ENCODE assay signal across 9 mouse cellular contexts in genomic region chr12:86947681-86948401, GRCm38 (mm10). TPM values are rescaled to one million over a fixed set of nuclear protein-coding genes. Genes with fewer than 3 reads are reported as not detected.
DNase-seq lines count a peak whose midpoint lies in the region; ATAC-seq and TF ChIP-seq lines count a peak whose summit lies in the region.
"Had no signal": no experiment of that assay in that cellular context is flagged by ENCODE, and none has a peak within 500 bp of the region (broad histone marks: within the 10 kb centered on the region; RNA-seq: fewer than 3 reads in every experiment).

No protein-coding gene starts in this region.

- ATAC-seq in forebrain, embryonic 11.5 days (replicated peaks; ENCODE audit: low FRiP score) = peak; percentile 57
- ATAC-seq in heart, postnatal 0 days (ENCODE audit: insufficient read depth, low read depth) = no peak
- ATAC-seq in liver, postnatal 0 days = peak; percentile 9; the same call in 1 of the 2 replicates
- no peak for ATAC-seq in activated CD4-positive, CD25-positive, alpha-beta regulatory T cell, adult 4 months

- no peak for DNase-seq in MEL (ENCODE audit: low read depth, low spot score)
- peak; percentile 64 for DNase-seq in forebrain, embryonic 11.5 days (ENCODE audit: low spot score)
- DNase-seq in heart, postnatal 0 days (ENCODE audit: low spot score) = no peak
- peak; percentile 80 to 86 for DNase-seq in kidney, postnatal 36 days
- DNase-seq in liver, postnatal 0 days = peak; percentile 58
- DNase-seq in right cerebral cortex, adult 18-20 months = peak; percentile 70

- peak overlapping the region; percentile 62 for H3K27ac ChIP-seq in MEL (ENCODE audit: control insufficient read depth, low read depth, low read length)
- H3K27ac ChIP-seq in bone marrow macrophage, adult 2 months (ENCODE audit: insufficient read depth, low read depth, low read length) = peak overlapping the region; percentile 99
- peak overlapping the region; percentile 51; the same call in 1 of the 2 replicates for H3K27ac ChIP-seq in forebrain, embryonic 11.5 days (ENCODE audit: low read depth, low read length)
- H3K27ac ChIP-seq in heart, postnatal 0 days (ENCODE audit: low read depth) = peak overlapping the region; percentile 100
- peak overlapping the region; percentile 100 for H3K27ac ChIP-seq in liver, postnatal 0 days (ENCODE audit: low read depth)

- peak overlapping the region; percentile 84 for H3K9ac ChIP-seq in MEL (ENCODE audit: control insufficient read depth, low read depth, low read length, poor library complexity, severe bottlenecking)
- peak overlapping the region; percentile 97 for H3K9ac ChIP-seq in forebrain, embryonic 11.5 days (ENCODE audit: low read length)
- H3K9ac ChIP-seq in heart, postnatal 0 days (replicated peaks; ENCODE audit: low read depth, low read length) = peak overlapping the region; percentile 91
- peak overlapping the region; percentile 89 for H3K9ac ChIP-seq in liver, postnatal 0 days (replicated peaks)

- peaks cover 1 to 30% of the 10 kb centered on the region in 2 experiments; a peak in 3 of 4 replicates for H3K36me3 ChIP-seq in MEL (ENCODE audit: control insufficient read depth in 1 of 2, insufficient read depth in 2 of 2, low read length in 2 of 2)
- no peaks in the 10 kb centered on the region for H3K36me3 ChIP-seq in forebrain, embryonic 11.5 days (ENCODE audit: control insufficient read depth, insufficient read depth, low read length)
- H3K36me3 ChIP-seq in heart, postnatal 0 days (replicated peaks; ENCODE audit: control insufficient read depth, insufficient read depth, low read length) = peaks cover 5% of the 10 kb centered on the region
- H3K36me3 ChIP-seq in liver, postnatal 0 days (replicated peaks; ENCODE audit: insufficient read depth, low read length) = 0 out of 2 replicates have a peak, but pooled peaks cover 2% of the 10 kb centered on the region

- TF ChIP-seq POLR2A in MEL (IDR thresholded peaks at IDR 0.05; ENCODE audit: control insufficient read depth in 1 of 2, insufficient read depth in 1 of 2, low read depth in 1 of 2, low read length in 2 of 2, poor library complexity in 1 of 2) = no peak
- no peak for TF ChIP-seq POLR2A in bone marrow macrophage, adult 2 months (IDR thresholded peaks at IDR 0.05; ENCODE audit: borderline replicate concordance, low read depth, low read length)

- TF ChIP-seq CTCF in MEL (IDR thresholded peaks at IDR 0.05 in 2 of 3, conservative IDR thresholded peaks at IDR 0.05 in 1 of 3; ENCODE audit: control insufficient read depth in 1 of 3, insufficient read depth in 1 of 3, low read depth in 2 of 3, low read length in 3 of 3, poor library complexity in 1 of 3, severe bottlenecking in 1 of 3) = no peak
- no peak for TF ChIP-seq CTCF in bone marrow macrophage, adult 2 months (IDR thresholded peaks at IDR 0.05; ENCODE audit: low read depth, low read length)
- no peak for TF ChIP-seq CTCF in heart, postnatal 0 days (IDR thresholded peaks at IDR 0.05; ENCODE audit: low read depth)
- no peak for TF ChIP-seq CTCF in liver, postnatal 0 days (IDR thresholded peaks at IDR 0.05; ENCODE audit: low read depth)

- no peaks in the 10 kb centered on the region; a peak in 1 of 4 replicates for H3K27me3 ChIP-seq in MEL (ENCODE audit: control insufficient read depth in 1 of 2, insufficient read depth in 2 of 2, low read length in 2 of 2)
- H3K27me3 ChIP-seq in forebrain, embryonic 11.5 days (ENCODE audit: control insufficient read depth, insufficient read depth, low read length) = no peaks in the 10 kb centered on the region
- no peaks in the 10 kb centered on the region for H3K27me3 ChIP-seq in heart, postnatal 0 days (ENCODE audit: control insufficient read depth, insufficient read depth, low read length)
- no peaks in the 10 kb centered on the region for H3K27me3 ChIP-seq in liver, postnatal 0 days (ENCODE audit: insufficient read depth, low read length)

- H3K4me2 ChIP-seq in forebrain, embryonic 11.5 days (ENCODE audit: low read depth, low read length, severe bottlenecking) = peak overlapping the region; percentile 90
- H3K4me2 ChIP-seq in heart, postnatal 0 days (ENCODE audit: low read depth, low read length) = peak overlapping the region; percentile 96
- peak overlapping the region; percentile 94 for H3K4me2 ChIP-seq in liver, postnatal 0 days (ENCODE audit: low read depth, low read length)

- no peak for TF ChIP-seq EP300 in MEL (IDR thresholded peaks at IDR 0.05; ENCODE audit: low read depth in 1 of 2, low read length in 2 of 2)
- no peak for TF ChIP-seq EP300 in heart, postnatal 0 days (IDR thresholded peaks at IDR 0.05; ENCODE audit: low read depth)
- TF ChIP-seq EP300 in liver, postnatal 0 days (IDR thresholded peaks at IDR 0.05; ENCODE audit: low read depth) = no peak

- TF ChIP-seq RAD21 in MEL (IDR thresholded peaks at IDR 0.05; ENCODE audit: low read depth, low read length) = no peak

- peaks cover 15 to 20% of the 10 kb centered on the region in 2 experiments for H3K4me1 ChIP-seq in MEL (ENCODE audit: control insufficient read depth in 1 of 2, insufficient read depth in 2 of 2, low read length in 2 of 2)
- peaks cover 20% of the 10 kb centered on the region for H3K4me1 ChIP-seq in bone marrow macrophage, adult 2 months (ENCODE audit: control insufficient read depth, insufficient read depth, low read length)
- peaks cover 16% of the 10 kb centered on the region for H3K4me1 ChIP-seq in forebrain, embryonic 11.5 days (replicated peaks; ENCODE audit: control insufficient read depth, insufficient read depth, low read length)
- H3K4me1 ChIP-seq in heart, postnatal 0 days (ENCODE audit: control insufficient read depth, insufficient read depth) = peaks cover 29% of the 10 kb centered on the region
- peaks cover 20% of the 10 kb centered on the region for H3K4me1 ChIP-seq in liver, postnatal 0 days (ENCODE audit: insufficient read depth)

- WGBS in forebrain, embryonic 11.5 days = 23% methylated on average over 26 of the region's 26 CpGs
- WGBS in heart, postnatal 0 days = 16% methylated on average over 26 of the region's 26 CpGs
- 13% methylated on average over 26 of the region's 26 CpGs for WGBS in liver, postnatal 0 days (ENCODE audit: insufficient replicate concordance)

- H3K4me3 ChIP-seq in MEL (ENCODE audit: control insufficient read depth in 1 of 2, insufficient read depth in 1 of 2, low read depth in 2 of 2, low read length in 2 of 2) = peak overlapping the region; percentile 69 to 76
- peak overlapping the region; percentile 82 for H3K4me3 ChIP-seq in bone marrow macrophage, adult 2 months (ENCODE audit: insufficient read depth, low read length)
- H3K4me3 ChIP-seq in forebrain, embryonic 11.5 days (ENCODE audit: low read depth, low read length) = peak overlapping the region; percentile 71
- H3K4me3 ChIP-seq in heart, postnatal 0 days (ENCODE audit: low read depth, low read length) = peak overlapping the region; percentile 82
- H3K4me3 ChIP-seq in liver, postnatal 0 days (ENCODE audit: low read depth, low read length) = peak overlapping the region; percentile 87

- H3K9me3 ChIP-seq in MEL (replicated peaks; ENCODE audit: insufficient read depth, low read length) = no peaks in the 10 kb centered on the region
- no peaks in the 10 kb centered on the region for H3K9me3 ChIP-seq in forebrain, embryonic 11.5 days (ENCODE audit: control insufficient read depth, low read length)
- H3K9me3 ChIP-seq in heart, postnatal 0 days (replicated peaks; ENCODE audit: control insufficient read depth, low read length) = no peaks in the 10 kb centered on the region
- H3K9me3 ChIP-seq in liver, postnatal 0 days (ENCODE audit: low read length) = no peaks in the 10 kb centered on the region

- peaks cover 39% of the 10 kb centered on the region for H3K79me2 ChIP-seq in MEL (ENCODE audit: control insufficient read depth, insufficient read depth, low read length, poor library complexity)

TF ChIP-seq in MEL, 35 proteins besides CTCF, POLR2A, EP300 and RAD21:
- TF ChIP-seq TCF12 (IDR thresholded peaks at IDR 0.05; ENCODE audit: low read depth, low read length) (0 out of 2 replicates have a peak, but pooled peaks have one; percentile 21), CHD1 (IDR thresholded peaks at IDR 0.05; ENCODE audit: low read depth, low read length) (peak; percentile 78), ZNF384 (IDR thresholded peaks at IDR 0.05; ENCODE audit: low read depth, low read length) (no peak)

RNA-seq across cellular contexts. Expression of gene Cipc, which starts 1.0 kb away (rescaled TPM):
- total RNA-seq in MEL (2012; rRNA removed) = 22.5 and 24.8 TPM in 2 replicates
- polyA plus RNA-seq in MEL (2012; ENCODE audit: insufficient read depth in 1 of 2, insufficient read length in 2 of 2, low read depth in 1 of 2, low replicate concordance in 2 of 2, missing spikeins in 1 of 2) = 10 to 100 TPM; 27.5 to 98.1 TPM
- polyA plus RNA-seq in bone marrow macrophage, adult 2 months (2012; ENCODE audit: insufficient read depth, insufficient read length, missing spikeins) = 21.3 and 23.0 TPM in 2 replicates
- 46.5 and 48.7 TPM in 2 replicates for polyA plus RNA-seq in forebrain, embryonic 11.5 days (2014; fragmentation: Nextera tagmentation; extraction: Ambion mirVana)
- total RNA-seq in heart, postnatal 0 days (2014; rRNA removed; ENCODE audit: low replicate concordance) = 26.2 and 41.6 TPM in 2 replicates
- 18.7 and 20.9 TPM in 2 replicates for polyA plus RNA-seq in heart, postnatal 0 days (2015; fragmentation: Nextera tagmentation; extraction: Ambion mirVana)
- polyA plus RNA-seq in liver, postnatal 0 days (2015; fragmentation: Nextera tagmentation; extraction: Ambion mirVana) = 4.4 and 4.7 TPM in 2 replicates
- polyA plus RNA-seq in activated CD4-positive, CD25-positive, alpha-beta regulatory T cell, adult 4 months (2017; shearing (Covaris generic)) = 10 to 100 TPM; 19.8 to 20.1 TPM

RNA-seq across cellular contexts. Expression of gene Zdhhc22, which starts 42.4 kb away (rescaled TPM):
- total RNA-seq in MEL (2012; rRNA removed) = not detected in 2 replicates
- polyA plus RNA-seq in MEL (2012; ENCODE audit: insufficient read depth in 1 of 2, insufficient read length in 2 of 2, low read depth in 1 of 2, low replicate concordance in 2 of 2, missing spikeins in 1 of 2) = under 1 TPM in 1 of 2 experiments, not detected in 1; 0.10 TPM
- not detected in 2 replicates for polyA plus RNA-seq in bone marrow macrophage, adult 2 months (2012; ENCODE audit: insufficient read depth, insufficient read length, missing spikeins)
- 0.15 and 0.17 TPM in 2 replicates for polyA plus RNA-seq in forebrain, embryonic 11.5 days (2014; fragmentation: Nextera tagmentation; extraction: Ambion mirVana)
- not detected in 2 replicates for total RNA-seq in heart, postnatal 0 days (2014; rRNA removed; ENCODE audit: low replicate concordance)
- 0.05 TPM in 1 of 2 replicates, not detected in the other for polyA plus RNA-seq in heart, postnatal 0 days (2015; fragmentation: Nextera tagmentation; extraction: Ambion mirVana)
- polyA plus RNA-seq in liver, postnatal 0 days (2015; fragmentation: Nextera tagmentation; extraction: Ambion mirVana) = not detected in 2 replicates
- under 1 TPM in 1 of 2 experiments, not detected in 1; 0.60 TPM for polyA plus RNA-seq in activated CD4-positive, CD25-positive, alpha-beta regulatory T cell, adult 4 months (2017; shearing (Covaris generic))
- polyA plus RNA-seq: large intestine, adult 2 months had no signal

Comparison
In these comparisons a context has a peak if more than half of its experiments do, and no peak if none do; other contexts are left out.
1. DNase-seq: peak in forebrain, embryonic 11.5 days (single experiment), kidney, postnatal 36 days (2 of 2), liver, postnatal 0 days (single experiment) and right cerebral cortex, adult 18-20 months (single experiment); none in MEL (single experiment) and heart, postnatal 0 days (single experiment).
2. ATAC-seq: peak in forebrain, embryonic 11.5 days (single experiment) and liver, postnatal 0 days (single experiment); none in heart, postnatal 0 days (single experiment) and activated CD4-positive, CD25-positive, alpha-beta regulatory T cell, adult 4 months (single experiment).
3. Peak in every context shown above with its lines, with median percentiles within 50 percentile points of each other: H3K27ac ChIP-seq, H3K4me3 ChIP-seq, H3K9ac ChIP-seq and H3K4me2 ChIP-seq.